16 mouse cellular contexts compared by ENCODE assay signal in genomic region chr1:88813200-88813599, GRCm38 (mm10).
DNase-seq lines count a peak whose midpoint lies in the region; ATAC-seq and TF ChIP-seq lines count a peak whose summit lies in the region.
"Had no signal": no experiment of that assay in that cellular context is flagged by ENCODE, and none has a peak within 500 bp of the region (broad histone marks: within the 10 kb centered on the region; RNA-seq: fewer than 3 reads in every experiment).

No protein-coding gene starts in this region.

- H3K9me3 ChIP-seq in neural tube, embryonic 14.5 days (ENCODE audit: control insufficient read depth, low read length), result no peaks in the 10 kb centered on the region
- H3K9me3 ChIP-seq: embryonic facial prominence, embryonic 12.5 days; heart, embryonic 10.5 days; limb, embryonic 12.5 days had no signal

- H3K27ac ChIP-seq in neural tube, embryonic 14.5 days (ENCODE audit: low read depth, low read length), result 0 out of 2 replicates have a peak overlapping the region, but pooled peaks have one; percentile 24
- H3K27ac ChIP-seq: embryonic facial prominence, embryonic 12.5 days; heart, embryonic 10.5 days; limb, embryonic 12.5 days had no signal

- no peak for TF ChIP-seq CTCF in brain, embryonic 14.5 days (IDR thresholded peaks at IDR 0.05; ENCODE audit: borderline replicate concordance, extremely low read depth, insufficient read depth, insufficient read length)

- DNase-seq in heart, adult 11 months, result peak; percentile 64
- no peak for DNase-seq in heart, adult 18-20 months
- DNase-seq in brain, embryonic 14.5 days (ENCODE audit: low read depth), result peak; percentile 84
- DNase-seq in mesoderm, embryonic 11.5 days (ENCODE audit: low read depth, low spot score), result peak; percentile 44
- DNase-seq in adrenal gland, postnatal 25 days, result no peak
- DNase-seq in kidney, adult 18-20 months, result no peak
- DNase-seq: cerebellum, adult 9-10 months; gastrocnemius, postnatal 10 days; kidney, adult 11 months; kidney, postnatal 36 days; layer of hippocampus, postnatal 36 days; lung, postnatal 36 days had no signal

- 21% methylated on average over 7 of the region's 7 CpGs for WGBS in neural tube, embryonic 14.5 days

- no peaks in the 10 kb centered on the region for H3K36me3 ChIP-seq in neural tube, embryonic 14.5 days (ENCODE audit: control insufficient read depth, insufficient read depth, low read length)
- H3K36me3 ChIP-seq: embryonic facial prominence, embryonic 12.5 days; heart, embryonic 10.5 days; limb, embryonic 12.5 days had no signal

- TF ChIP-seq POLR2A in brain, embryonic 14.5 days (IDR thresholded peaks at IDR 0.05; ENCODE audit: borderline replicate concordance, extremely low read depth, insufficient read depth, insufficient read length, poor library complexity, severe bottlenecking), result no peak

- ATAC-seq in neural tube, embryonic 14.5 days (ENCODE audit: low read depth), result peak; percentile 79; the same call in 1 of the 2 replicates

- no peak overlapping the region for H3K4me3 ChIP-seq in neural tube, embryonic 14.5 days (ENCODE audit: low read depth, low read length)
- H3K4me3 ChIP-seq: embryonic facial prominence, embryonic 12.5 days; heart, embryonic 10.5 days; limb, embryonic 12.5 days had no signal

- H3K27me3 ChIP-seq in neural tube, embryonic 14.5 days (ENCODE audit: control insufficient read depth, insufficient read depth, low read length), result no peaks in the 10 kb centered on the region
- H3K27me3 ChIP-seq: embryonic facial prominence, embryonic 12.5 days; limb, embryonic 12.5 days had no signal

- 0 out of 2 replicates have a peak, but pooled peaks cover 7% of the 10 kb centered on the region for H3K4me1 ChIP-seq in neural tube, embryonic 14.5 days (ENCODE audit: control insufficient read depth, insufficient read depth, low read length)

- H3K9ac ChIP-seq in neural tube, embryonic 14.5 days (replicated peaks; ENCODE audit: low read depth, low read length), result no peak overlapping the region
- H3K9ac ChIP-seq: embryonic facial prominence, embryonic 12.5 days; limb, embryonic 12.5 days had no signal

- H3K4me2 ChIP-seq in neural tube, embryonic 14.5 days (ENCODE audit: low read depth, low read length), result no peak overlapping the region
- H3K4me2 ChIP-seq: embryonic facial prominence, embryonic 12.5 days; limb, embryonic 12.5 days had no signal

Comparison
In these comparisons a context has a peak if more than half of its experiments do, and no peak if none do; other contexts are left out.
1. DNase-seq: peak in heart, adult 11 months (single experiment), brain, embryonic 14.5 days (single experiment) and mesoderm, embryonic 11.5 days (single experiment); none in heart, adult 18-20 months (0 of 2), adrenal gland, postnatal 25 days (single experiment) and kidney, adult 18-20 months (single experiment).